Mouse (Mus musculus): Measurements from ENCODE around the gene Rnf2. TPM values are rescaled to one million over a fixed set of nuclear protein-coding genes. Genes with fewer than 3 reads are reported as not detected.

Gene Rnf2
- total and polyA plus RNA-seq, 3 experiments = 53.4 to 134 (median 53.7) TPM

- TF ChIP-seq E2F4 (IDR thresholded peaks at IDR 0.05; ENCODE audit: insufficient replicate concordance, low read depth, low read length) (no peak), ZMIZ1 (IDR thresholded peaks at IDR 0.05; ENCODE audit: low read depth, low read length) (no peak)
- no peaks in the 10 kb centered on the region for H3K27me3 ChIP-seq (replicated peaks)
- H3K79me2 ChIP-seq (replicated peaks; ENCODE audit: control insufficient read depth, extremely low read depth, insufficient read depth, poor library complexity, severe bottlenecking) = no peaks in the 10 kb centered on the region
- H3K4me1 ChIP-seq (ENCODE audit: control insufficient read depth in 1 of 2, insufficient read depth in 2 of 2) = peaks cover 0 to 4% of the 10 kb centered on the region in 2 experiments; a peak in 1 of 4 replicates
- in situ Hi-C loops (cut with MboI; ENCODE audit: low pct_ligation_motif_present, low pct_unique_long_range_greater_than_20kb, low sequenced_read_pairs) (loop anchor here (25.0 kb wide), 1 partner anchor 260 kb away; no protein-coding TSS in a partner anchor), dilution Hi-C loops (cut with MboI; ENCODE audit: extremely low pct_ligation_motif_present, extremely low pct_unique_long_range_greater_than_20kb, low sequenced_read_pairs) (no loop called here)
- no peak for DNase-seq (ENCODE audit: extremely low read depth)
- peaks cover 42 to 64% of the 10 kb centered on the region in 2 experiments for H3K36me3 ChIP-seq (replicated peaks in 1 of 2; ENCODE audit: control insufficient read depth in 1 of 2, insufficient read depth in 1 of 2, low read length in 1 of 2)
- no peak overlapping the region for H3K27ac ChIP-seq (ENCODE audit: insufficient read depth, low read depth)
- no peak overlapping the region for H3K4me3 ChIP-seq (replicated peaks in 1 of 3; ENCODE audit: low read depth in 2 of 3, low read length in 2 of 3, poor library complexity in 1 of 3)
- H3K4me2 ChIP-seq (ENCODE audit: insufficient read depth, low read depth, poor library complexity, severe bottlenecking) = no peak overlapping the region
- no peaks in the 10 kb centered on the region for H3K9me3 ChIP-seq (replicated peaks; ENCODE audit: low read length)
- no peak overlapping the region for H3K9ac ChIP-seq (ENCODE audit: insufficient read depth, low read depth)
These were observed 48.8 kb downstream of the Rnf2 start for GRCm38 (mm10) chr1:151451946-151452345.

GRCm38 (mm10) chr1:151450851-151451250, 49.9 kb downstream of the Rnf2 start:
- no peak overlapping the region for H3K9ac ChIP-seq (ENCODE audit: insufficient read depth, low read depth)
- dilution Hi-C loops (cut with MboI; ENCODE audit: extremely low pct_ligation_motif_present, extremely low pct_unique_long_range_greater_than_20kb, low sequenced_read_pairs) = no loop called here
- no peak for DNase-seq (ENCODE audit: extremely low read depth)
- H3K27ac ChIP-seq (ENCODE audit: insufficient read depth, low read depth) = no peak overlapping the region
- H3K36me3 ChIP-seq (replicated peaks in 1 of 2; ENCODE audit: control insufficient read depth in 1 of 2, insufficient read depth in 1 of 2, low read length in 1 of 2) = peaks cover 45 to 65% of the 10 kb centered on the region in 2 experiments
- H3K27me3 ChIP-seq (replicated peaks) = no peaks in the 10 kb centered on the region
- TF ChIP-seq SMC3 (IDR thresholded peaks at IDR 0.05; ENCODE audit: low read depth, low read length) (peak; percentile 8; the same call in 1 of the 2 replicates), TBP (conservative IDR thresholded peaks at IDR 0.05; ENCODE audit: low read depth, low read length) (no peak), USF2 (conservative IDR thresholded peaks at IDR 0.05; ENCODE audit: low read depth, low read length) (no peak), MYC (IDR thresholded peaks at IDR 0.05; ENCODE audit: low read depth, low read length) (no peak), ZC3H11A (IDR thresholded peaks at IDR 0.05; ENCODE audit: low read depth, low read length) (no peak), NRF1 (IDR thresholded peaks at IDR 0.05; ENCODE audit: low read depth, low read length) (no peak), POLR2A (IDR thresholded peaks at IDR 0.05; ENCODE audit: low read depth, low read length) (no peak), CTCF (conservative IDR thresholded peaks at IDR 0.05 in 1 of 2, IDR thresholded peaks at IDR 0.05 in 1 of 2; ENCODE audit: low read depth in 2 of 2, low read length in 2 of 2) (peak in 1 of 2 experiments; percentile 49; a peak in 2 of 4 replicates), MXI1 (IDR thresholded peaks at IDR 0.05; ENCODE audit: low read depth, low read length) (no peak)
- no peak overlapping the region for H3K4me3 ChIP-seq (replicated peaks in 1 of 3; ENCODE audit: low read depth in 2 of 3, low read length in 2 of 3, poor library complexity in 1 of 3)
- no peaks in the 10 kb centered on the region for H3K79me2 ChIP-seq (replicated peaks; ENCODE audit: control insufficient read depth, extremely low read depth, insufficient read depth, poor library complexity, severe bottlenecking)
- H3K4me1 ChIP-seq (ENCODE audit: control insufficient read depth in 1 of 2, insufficient read depth in 2 of 2) = no peaks in the 10 kb centered on the region
- no peaks in the 10 kb centered on the region for H3K9me3 ChIP-seq (replicated peaks; ENCODE audit: low read length)
- no peak overlapping the region for H3K4me2 ChIP-seq (ENCODE audit: insufficient read depth, low read depth, poor library complexity, severe bottlenecking)
- in situ Hi-C loops (cut with MboI; ENCODE audit: low pct_ligation_motif_present, low pct_unique_long_range_greater_than_20kb, low sequenced_read_pairs) = loop anchor here (25.0 kb wide), 1 partner anchor 261 kb away; no protein-coding TSS in a partner anchor

GRCm38 (mm10) chr1:151449866-151450265, 50.9 kb downstream of the Rnf2 start:
- dilution Hi-C loops (cut with MboI; ENCODE audit: extremely low pct_ligation_motif_present, extremely low pct_unique_long_range_greater_than_20kb, low sequenced_read_pairs) (no loop called here), in situ Hi-C loops (cut with MboI; ENCODE audit: low pct_ligation_motif_present, low pct_unique_long_range_greater_than_20kb, low sequenced_read_pairs) (loop anchor here (25.0 kb wide), 1 partner anchor 262 kb away; no protein-coding TSS in a partner anchor)
- no peaks in the 10 kb centered on the region for H3K27me3 ChIP-seq (replicated peaks)
- peaks cover 54 to 74% of the 10 kb centered on the region in 2 experiments for H3K36me3 ChIP-seq (replicated peaks in 1 of 2; ENCODE audit: control insufficient read depth in 1 of 2, insufficient read depth in 1 of 2, low read length in 1 of 2)
- H3K79me2 ChIP-seq (replicated peaks; ENCODE audit: control insufficient read depth, extremely low read depth, insufficient read depth, poor library complexity, severe bottlenecking) = 0 out of 2 replicates have a peak, but pooled peaks cover 2% of the 10 kb centered on the region
- no peak overlapping the region for H3K4me3 ChIP-seq (replicated peaks in 1 of 3; ENCODE audit: low read depth in 2 of 3, low read length in 2 of 3, poor library complexity in 1 of 3)
- no peak overlapping the region for H3K4me2 ChIP-seq (ENCODE audit: insufficient read depth, low read depth, poor library complexity, severe bottlenecking)
- no peaks in the 10 kb centered on the region for H3K9me3 ChIP-seq (replicated peaks; ENCODE audit: low read length)
- no peak overlapping the region for H3K27ac ChIP-seq (ENCODE audit: insufficient read depth, low read depth)
- no peaks in the 10 kb centered on the region for H3K4me1 ChIP-seq (ENCODE audit: control insufficient read depth in 1 of 2, insufficient read depth in 2 of 2)
- DNase-seq (ENCODE audit: extremely low read depth) = no peak
- no peak overlapping the region for H3K9ac ChIP-seq (ENCODE audit: insufficient read depth, low read depth)
- no peak for TF ChIP-seq ETS1 (conservative IDR thresholded peaks at IDR 0.05; ENCODE audit: low read depth, low read length)
- no peak for TF ChIP-seq KAT2A (IDR thresholded peaks at IDR 0.05; ENCODE audit: insufficient replicate concordance, low read length)
- TF ChIP-seq TCF12 (IDR thresholded peaks at IDR 0.05; ENCODE audit: low read depth, low read length) = no peak
- no peak for TF ChIP-seq PAX5 (IDR thresholded peaks at IDR 0.05; ENCODE audit: low read length)
- TF ChIP-seq USF2 (conservative IDR thresholded peaks at IDR 0.05; ENCODE audit: low read depth, low read length) = no peak
- no peak for TF ChIP-seq MEF2A (IDR thresholded peaks at IDR 0.05; ENCODE audit: borderline replicate concordance, low read depth, low read length)
- no peak for TF ChIP-seq POLR2A (IDR thresholded peaks at IDR 0.05; ENCODE audit: low read depth, low read length)
- no peak for TF ChIP-seq CHD2 (IDR thresholded peaks at IDR 0.05; ENCODE audit: low read length)
- TF ChIP-seq ELF1 (IDR thresholded peaks at IDR 0.05; ENCODE audit: low read depth, low read length) = no peak
- no peak for TF ChIP-seq ZC3H11A (IDR thresholded peaks at IDR 0.05; ENCODE audit: low read depth, low read length)
- no peak for TF ChIP-seq EP300 (IDR thresholded peaks at IDR 0.05; ENCODE audit: low read length)
- TF ChIP-seq JUN (IDR thresholded peaks at IDR 0.05; ENCODE audit: insufficient read depth, low read depth, low read length) = no peak

Data from CH12.LX (cell line).